Mouse (Mus musculus) small intestine, adult 2 months (tissue): ENCODE measurements around the gene Gja1. TPM values are rescaled to one million over a fixed set of nuclear protein-coding genes. Genes with fewer than 3 reads are reported as not detected.
"Not testable (repeated sequence)": the region's sequence is repeated elsewhere in the genome, so short reads cannot be mapped to it uniquely, and the experiment has no call there.

Experiments used
- H3K27ac ChIP-seq: fragments of 200-500 bp; 2 replicates; pipeline ENCODE4 v1.5.1; 2012; ENCODE audit warnings: low read depth, low read length, control low read depth, inconsistent platforms; ENCODE audit not compliant: insufficient read depth
- H3K27me3 ChIP-seq: fragments of 200-500 bp; 2 replicates; pipeline ENCODE4 v1.6.1; 2012; ENCODE audit warnings: mild to moderate bottlenecking, moderate library complexity, low read length, inconsistent platforms; ENCODE audit not compliant: control insufficient read depth, insufficient read depth
- H3K36me3 ChIP-seq: fragments of 200-500 bp; 2 replicates; pipeline ENCODE4 v1.6.1; 2012; ENCODE audit warnings: mild to moderate bottlenecking, low read length, control low read depth, inconsistent platforms; ENCODE audit not compliant: control insufficient read depth, insufficient read depth
- H3K4me1 ChIP-seq: fragments of 200-500 bp; 2 replicates; pipeline ENCODE4 v1.6.1; 2012; ENCODE audit warnings: low read length, inconsistent platforms, mixed read lengths; ENCODE audit not compliant: control insufficient read depth, insufficient read depth, insufficient read length
- H3K4me3 ChIP-seq: fragments of 200-500 bp; 2 replicates; pipeline ENCODE4 v1.5.1; 2012; ENCODE audit warnings: low read depth, mild to moderate bottlenecking, control low read depth, inconsistent platforms, low read length, moderate library complexity
- CTCF ChIP-seq: fragments of 200-500 bp; IDR thresholded peaks from 2 replicates; pipeline ENCODE4 v1.5.1; 2012; ENCODE audit warnings: low read depth, mild to moderate bottlenecking, control low read depth, inconsistent platforms, low read length, moderate library complexity, mixed read lengths; ENCODE audit not compliant: insufficient replicate concordance, insufficient read length; ENCODE audit errors: extremely low read depth
- POLR2A ChIP-seq: fragments of 200-500 bp; IDR thresholded peaks from 2 replicates; pipeline ENCODE4 v1.6.1; 2012; ENCODE audit warnings: low read depth, mild to moderate bottlenecking, control low read depth, inconsistent platforms, low read length, moderate library complexity
- WGBS: fragments of 180-500 bp; shearing (Covaris S2); methylation state at CpG from one replicate; pipeline ENCODE4 v1.1.7; 2018; 5-methylcytosine and 5-hydroxymethylcytosine counted together
- polyA plus RNA-seq: library from polyadenylated mRNA; depleted of rRNA; stranded (reverse); fragments of >200 nt; gene quantifications from 2 replicates; pipeline ENCODE4 v1.2.3, GENCODE M21; 2012

Gene Gja1
- polyA plus RNA-seq, 1 experiment, result 3.7 TPM

GRCm38 (mm10) chr10:56377966-56378647 is 977 bp downstream of the Gja1 start:
- Histone ChIP-seq H3K36me3 (no peaks in the 10 kb centered on the region), H3K27me3 (0 out of 2 replicates have a peak, but pooled peaks cover 6% of the 10 kb centered on the region), H3K4me1 (no peaks in the 10 kb centered on the region), H3K27ac (peak overlapping the region; percentile 62), H3K4me3 (peak overlapping the region; percentile 64)
- TF ChIP-seq CTCF, result no peak
- TF ChIP-seq POLR2A, result no peak
- 2% methylated on average over 25 of the region's 25 CpGs for whole genome bisulfite sequencing

GRCm38 (mm10) chr10:56378648-56379254 is 1.6 kb downstream of the Gja1 start:
- 0 out of 2 replicates have a peak, but pooled peaks cover 6% of the 10 kb centered on the region for H3K27me3 ChIP-seq
- no peaks in the 10 kb centered on the region for H3K36me3 ChIP-seq
- WGBS, result 3% methylated on average over 35 of the region's 35 CpGs
- no peak for TF ChIP-seq POLR2A
- TF ChIP-seq CTCF, result no peak
- peak overlapping the region; percentile 64 for H3K4me3 ChIP-seq
- peak overlapping the region; percentile 62 for H3K27ac ChIP-seq
- no peaks in the 10 kb centered on the region for H3K4me1 ChIP-seq

GRCm38 (mm10) chr10:56379720-56380119 is 2.6 kb downstream of the Gja1 start:
- 39% methylated on average over 7 of the region's 7 CpGs for WGBS
- Histone ChIP-seq H3K27ac (peak overlapping the region; percentile 21; the same call in 1 of the 2 replicates), H3K4me3 (no peak overlapping the region), H3K4me1 (no peaks in the 10 kb centered on the region), H3K36me3 (no peaks in the 10 kb centered on the region), H3K27me3 (0 out of 2 replicates have a peak, but pooled peaks cover 6% of the 10 kb centered on the region)
- no peak for TF ChIP-seq POLR2A
- TF ChIP-seq CTCF, result no peak

GRCm38 (mm10) chr10:56385195-56386109 is 8.3 kb downstream of the Gja1 start:
- Histone ChIP-seq H3K27me3 (no peaks in the 10 kb centered on the region), H3K36me3 (no peaks in the 10 kb centered on the region), H3K4me1 (no peaks in the 10 kb centered on the region), H3K4me3 (no peak overlapping the region), H3K27ac (no peak overlapping the region)
- WGBS, result 74% methylated on average over 13 of the region's 13 CpGs
- TF ChIP-seq CTCF (no peak), POLR2A (no peak)

GRCm38 (mm10) chr10:56393095-56393784 is 16.1 kb downstream of the Gja1 start:
- H3K27ac ChIP-seq, result no peak overlapping the region
- 60% methylated on average over 6 of the region's 6 CpGs for WGBS
- TF ChIP-seq POLR2A (no peak), CTCF (no peak)

GRCm38 (mm10) chr10:56393815-56394417 is 16.8 kb downstream of the Gja1 start:
- not testable (repeated sequence) for H3K27ac ChIP-seq, H3K36me3 ChIP-seq, H3K4me3 ChIP-seq, H3K27me3 ChIP-seq, H3K4me1 ChIP-seq
- 83% methylated on average over 7 of the region's 7 CpGs for WGBS

More at GRCm38 (mm10) chr10:56393095-56393784, 16.1 kb downstream of the Gja1 start:
- Histone ChIP-seq H3K4me3 (no peak overlapping the region), H3K4me1 (no peaks in the 10 kb centered on the region), H3K27me3 (no peaks in the 10 kb centered on the region), H3K36me3 (no peaks in the 10 kb centered on the region)
